Mouse (Mus musculus) intestine, embryonic 14.5 days (tissue): ENCODE data around the gene Misp. TPM values are rescaled to one million over a fixed set of nuclear protein-coding genes. Genes with fewer than 3 reads are reported as not detected.
A peak's percentile ranks its signal among the peaks of the same experiment; 100 is the strongest.

Experiments used
- ATAC-seq: fragments of 200-750 bp; cut with Nextera tagmentation; replicated peaks from 2 replicates; pipeline ENCODE4 v1.8.0; 2017; ENCODE audit warnings: low read depth, moderate number of reproducible peaks, moderate TSS enrichment, moderate library complexity; ENCODE audit not compliant: low FRiP score, low TSS enrichment
- DNase-seq: peaks from one replicate; pipeline ENCODE4 v3.0.0-alpha.2; 2018; ENCODE audit warnings: low spot score
- H3K27ac ChIP-seq: fragments of 300-500 bp; sonication (generic); 2 replicates; pipeline ENCODE4 v1.5.1; 2014; ENCODE audit warnings: low read depth, mild to moderate bottlenecking, control low read depth
- H3K27me3 ChIP-seq: fragments of 300-500 bp; sonication (generic); replicated peaks from 2 replicates; pipeline ENCODE4 v1.6.1; 2014; ENCODE audit warnings: low read length, control low read depth; ENCODE audit not compliant: control insufficient read depth, insufficient read depth
- H3K36me3 ChIP-seq: fragments of 300-500 bp; sonication (generic); 2 replicates; pipeline ENCODE4 v1.6.1; 2014; ENCODE audit warnings: low read length, control low read depth; ENCODE audit not compliant: control insufficient read depth, insufficient read depth
- H3K4me1 ChIP-seq: fragments of 300-500 bp; sonication (generic); replicated peaks from 2 replicates; pipeline ENCODE4 v1.6.1; 2014; ENCODE audit warnings: low read length, control low read depth, mixed read lengths; ENCODE audit not compliant: control insufficient read depth, insufficient read depth
- H3K4me2 ChIP-seq: fragments of 300-500 bp; sonication (generic); 2 replicates; pipeline ENCODE4 v1.6.1; 2014; ENCODE audit warnings: low read length
- H3K4me3 ChIP-seq: fragments of 300-500 bp; sonication (generic); 2 replicates; pipeline ENCODE4 v1.5.1; 2014; ENCODE audit warnings: low read depth, low read length, control low read depth, mixed read lengths
- H3K9ac ChIP-seq: fragments of 300-500 bp; sonication (generic); 2 replicates; pipeline ENCODE4 v1.6.1; 2014; ENCODE audit warnings: mild to moderate bottlenecking, low read length
- H3K9me3 ChIP-seq: fragments of 300-500 bp; sonication (generic); 2 replicates; pipeline ENCODE4 v1.6.1; 2016; ENCODE audit warnings: low read length, control low read depth; ENCODE audit not compliant: control insufficient read depth
- WGBS: fragments of 180-500 bp; shearing (Covaris S2); extraction: QIAGEN DNeasy Blood & Tissue Kit; methylation state at CpG from one replicate; pipeline ENCODE4 v1.1.7; 2014; 5-methylcytosine and 5-hydroxymethylcytosine counted together
- polyA plus RNA-seq: library from polyadenylated mRNA; unstranded; fragments of >200 nt; fragmentation: Nextera tagmentation; extraction: Ambion mirVana; gene quantifications from 2 replicates; pipeline ENCODE4 v1.2.1, GENCODE M21; 2014

Misp gene
- polyA plus RNA-seq, 1 experiment from 2014 or later: 87.9 TPM

DNA sequence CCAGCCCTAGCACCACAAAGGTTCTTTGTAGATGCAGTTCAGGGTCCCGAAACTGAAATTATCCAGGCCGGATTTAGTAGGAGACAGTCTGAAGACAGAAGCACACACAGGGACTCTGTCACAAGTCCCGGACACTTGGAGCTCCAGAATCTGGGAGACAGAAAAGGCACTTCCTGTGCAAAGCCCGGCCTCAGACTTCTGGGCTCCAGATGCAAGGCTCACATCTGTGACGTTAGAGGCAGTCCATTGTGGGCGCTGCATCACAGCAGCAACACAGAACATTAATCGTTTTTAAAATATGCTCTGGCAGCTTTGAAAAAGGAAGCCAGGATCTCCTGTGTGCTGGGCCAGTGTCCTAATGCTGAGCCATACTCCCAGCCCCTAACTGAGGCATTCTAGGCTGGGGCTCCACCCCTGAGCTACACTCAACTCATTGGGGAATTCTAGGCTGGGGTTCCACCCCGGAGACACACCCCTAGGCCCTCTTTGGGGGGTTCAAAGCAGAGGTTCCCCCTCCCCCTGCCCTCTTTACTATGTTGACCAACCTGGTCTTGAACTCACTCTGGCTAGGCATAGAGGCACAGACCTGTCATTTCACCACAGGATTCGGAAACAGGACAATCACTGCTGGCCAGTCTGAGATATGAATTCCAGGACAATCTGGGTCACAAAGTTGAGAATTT is 31.5 kb downstream of the Misp start:
- Histone ChIP-seq H3K9ac (peak overlapping the region; percentile 86), H3K4me3 (peak overlapping the region; percentile 98), H3K36me3 (peaks cover 8% of the 10 kb centered on the region), H3K27me3 (no peaks in the 10 kb centered on the region), H3K9me3 (no peaks in the 10 kb centered on the region), H3K4me1 (peaks cover 30% of the 10 kb centered on the region), H3K27ac (peak overlapping the region; percentile 100), H3K4me2 (peak overlapping the region; percentile 98)
- ATAC-seq: no peak
- DNase-seq: no peak
- 38% methylated on average over 9 of the region's 9 CpGs for WGBS

DNA sequence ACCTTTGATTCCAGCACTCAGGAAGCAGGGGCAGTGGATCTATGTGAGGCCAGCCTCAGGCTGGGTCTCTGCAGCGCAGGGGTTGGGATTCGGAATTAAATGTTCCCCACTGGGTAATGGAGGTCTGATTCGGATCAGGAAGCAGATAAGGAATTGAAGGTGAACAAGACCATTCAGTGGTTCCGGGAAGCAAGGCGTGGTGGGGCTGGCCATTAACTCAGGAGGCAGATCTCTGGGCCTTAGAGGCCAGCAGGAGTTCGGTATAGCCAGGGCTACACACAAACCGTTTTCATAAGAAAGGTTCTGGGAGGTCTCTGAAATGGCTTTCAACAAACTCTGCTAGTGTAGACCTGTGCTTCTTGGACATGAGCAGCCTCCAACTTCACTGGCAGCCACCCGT is 32.0 kb downstream of the Misp start:
- WGBS: 26% methylated on average over 8 of the region's 8 CpGs
- ATAC-seq: no peak

DNA sequence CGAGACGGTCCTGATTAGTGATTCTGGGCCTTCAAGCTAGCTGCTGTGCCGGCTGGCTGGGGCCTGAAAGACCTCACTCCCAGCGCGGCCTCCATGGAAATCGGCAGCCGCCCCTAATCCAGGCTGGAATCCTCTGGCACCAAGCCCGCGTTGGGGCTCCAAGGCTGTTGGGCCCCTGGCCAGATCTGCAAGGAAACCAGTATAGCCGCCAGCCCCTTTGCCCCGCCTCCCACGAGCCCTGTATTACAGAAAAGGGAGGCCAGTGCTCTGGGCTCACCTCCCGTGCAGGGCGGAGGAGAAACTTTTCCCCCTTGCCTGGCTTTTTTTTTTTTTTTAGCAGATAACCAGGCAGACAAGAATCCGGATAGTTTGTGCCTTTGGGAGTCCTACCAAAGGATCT is 32.6 kb downstream of the Misp start:
- ATAC-seq (peak; percentile 20; the same call in 1 of the 2 replicates), DNase-seq (peak; percentile 97)
- Histone ChIP-seq H3K9me3 (no peaks in the 10 kb centered on the region), H3K4me2 (peak overlapping the region; percentile 98), H3K4me3 (peak overlapping the region; percentile 98), H3K27ac (peak overlapping the region; percentile 100), H3K27me3 (no peaks in the 10 kb centered on the region), H3K4me1 (peaks cover 41% of the 10 kb centered on the region), H3K36me3 (peaks cover 16% of the 10 kb centered on the region), H3K9ac (peak overlapping the region; percentile 86)
- WGBS: 0% methylated on average over 15 of the region's 15 CpGs

More for the DNA sequence above, 32.0 kb downstream of the Misp start:
- H3K36me3 ChIP-seq: peaks cover 12% of the 10 kb centered on the region
- peak overlapping the region; percentile 98 for H3K4me3 ChIP-seq
- no peaks in the 10 kb centered on the region for H3K27me3 ChIP-seq
- peak overlapping the region; percentile 100 for H3K27ac ChIP-seq
- no peaks in the 10 kb centered on the region for H3K9me3 ChIP-seq
- DNase-seq: no peak
- H3K4me2 ChIP-seq: peak overlapping the region; percentile 98
- H3K9ac ChIP-seq: peak overlapping the region; percentile 86
- peaks cover 36% of the 10 kb centered on the region for H3K4me1 ChIP-seq

DNA sequence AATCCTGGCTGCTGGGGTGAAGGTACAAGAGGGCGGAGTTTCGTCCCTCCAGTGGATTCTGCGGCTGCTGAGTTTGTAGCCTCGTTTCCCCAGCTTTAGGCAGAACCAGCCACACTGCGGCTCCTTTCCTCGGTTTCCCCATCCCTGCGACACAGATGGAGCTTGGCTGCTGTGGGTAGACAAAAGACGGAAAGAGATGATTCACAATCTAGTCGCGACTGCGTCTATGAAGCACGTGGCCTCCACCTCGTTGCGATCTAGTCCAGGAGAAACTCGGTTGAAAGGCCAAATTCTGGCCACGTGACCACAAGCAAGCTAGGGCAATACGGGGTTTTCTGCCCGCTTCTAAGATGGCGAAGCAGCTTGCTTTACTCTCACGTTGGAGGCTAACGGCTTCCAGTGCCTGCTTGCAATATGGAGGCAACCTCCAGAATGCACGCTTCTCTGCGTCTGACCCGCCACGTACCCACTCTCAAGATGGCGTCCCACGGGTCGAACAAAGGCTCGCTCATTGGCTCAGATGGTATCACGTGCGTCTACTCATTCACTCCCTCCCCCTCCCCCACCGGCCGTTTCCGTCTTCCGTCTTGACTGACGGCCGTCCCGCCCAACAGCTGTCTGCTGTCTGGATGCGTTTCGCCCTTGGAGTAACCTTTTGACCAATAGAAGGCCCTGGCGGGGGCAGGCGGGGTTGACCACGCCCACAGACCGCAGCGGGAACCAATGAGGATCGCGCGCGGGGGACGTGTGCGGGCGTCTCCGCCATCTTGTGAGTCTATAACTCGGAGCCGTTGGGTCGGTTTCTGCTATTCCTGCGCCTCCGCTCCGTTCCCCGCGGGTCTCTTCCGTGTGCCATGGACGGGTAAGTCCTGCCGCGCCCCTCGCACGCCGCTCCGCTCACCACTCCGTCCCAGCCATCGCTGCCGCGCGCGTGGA is 33.3 kb downstream of the Misp start, which contains the start of gene Ptbp1:
Gene Ptbp1 (plus strand): TSS at position 568 of the 936 bp plus-strand sequence.
- H3K4me1 ChIP-seq: peaks cover 46% of the 10 kb centered on the region
- ATAC-seq (peak; percentile 87), DNase-seq (peak; percentile 98)
- no peaks in the 10 kb centered on the region for H3K9me3 ChIP-seq
- peaks cover 22% of the 10 kb centered on the region for H3K36me3 ChIP-seq
- H3K27me3 ChIP-seq: no peaks in the 10 kb centered on the region
- under 1% methylated on average over 62 of the region's 75 CpGs for WGBS
- peak within 1 kb of the TSS; percentile 100 for H3K27ac ChIP-seq
- H3K9ac ChIP-seq: peak within 1 kb of the TSS; percentile 100
- H3K4me2 ChIP-seq: peak within 1 kb of the TSS; percentile 98
- H3K4me3 ChIP-seq: peak within 1 kb of the TSS; percentile 98

DNA sequence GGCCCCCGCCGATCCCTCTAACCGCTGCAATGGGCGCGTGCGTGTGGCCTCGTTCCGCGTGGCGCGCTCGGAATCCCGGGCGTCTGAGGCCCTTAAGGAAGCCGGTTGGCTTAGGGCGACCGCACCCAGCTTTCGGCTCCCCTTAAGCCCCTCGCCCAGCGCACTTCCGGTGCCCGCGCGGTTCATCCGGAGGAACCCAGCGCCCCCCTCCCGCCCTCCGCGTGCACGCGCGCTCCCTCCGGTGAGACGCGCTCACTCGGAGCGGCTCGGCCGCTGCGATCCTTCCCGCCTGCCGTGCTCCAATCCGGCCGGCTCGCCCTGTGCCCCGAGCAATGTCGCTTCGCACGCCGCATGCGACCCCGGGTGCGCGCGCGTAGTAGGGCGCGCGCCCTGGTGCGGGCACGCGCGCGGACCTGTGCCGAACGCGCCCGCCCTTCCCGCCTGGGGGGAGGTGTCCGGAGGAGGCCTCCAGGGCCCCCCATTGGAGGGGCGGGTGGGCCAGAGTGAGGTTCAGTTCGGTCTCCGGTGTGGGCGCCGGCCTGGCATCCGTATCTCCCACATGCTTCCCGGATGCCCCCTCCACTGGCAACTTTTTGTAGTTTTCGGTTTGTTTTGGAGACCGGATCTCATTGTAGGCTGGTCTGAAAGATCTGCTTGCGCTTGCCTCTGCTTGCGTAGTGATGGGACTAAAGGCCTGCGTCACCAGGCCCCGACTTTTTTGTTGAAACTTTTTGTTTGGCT is 34.2 kb downstream of the Misp start:
- Histone ChIP-seq H3K4me3 (peak overlapping the region; percentile 98), H3K9ac (peak overlapping the region; percentile 100)
- under 1% methylated on average over 82 of the region's 83 CpGs for WGBS

DNA sequence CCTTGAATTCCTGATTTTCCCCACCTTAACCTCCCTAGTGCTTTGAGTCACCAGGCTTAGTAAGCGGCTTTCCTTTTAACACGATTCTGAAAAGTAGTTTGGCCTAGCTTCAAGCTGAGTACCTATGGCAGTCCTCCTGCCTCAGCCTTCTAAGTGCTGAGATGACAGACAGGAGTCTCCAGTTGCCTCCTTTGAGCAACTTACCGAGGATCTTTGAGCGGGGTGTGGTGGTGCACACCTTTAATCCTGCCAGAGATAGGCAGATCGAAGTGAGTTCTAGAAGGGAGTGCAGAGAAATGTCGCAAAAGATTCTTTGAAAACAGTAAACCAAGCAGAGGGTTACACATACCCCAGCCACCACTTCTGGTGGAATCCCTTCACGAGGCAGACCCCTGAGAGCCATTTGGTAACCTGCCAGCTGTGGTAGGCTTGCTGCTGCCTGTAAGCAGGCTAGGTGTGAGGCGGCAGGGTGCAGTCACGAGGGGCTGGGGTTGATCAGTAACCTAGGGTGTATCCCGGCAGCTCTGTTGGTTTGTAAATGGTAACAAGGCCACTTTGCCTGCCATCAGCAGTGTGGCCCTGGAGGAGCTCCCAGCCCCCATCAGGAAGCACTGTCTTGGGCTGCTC is 34.9 kb downstream of the Misp start:
- Histone ChIP-seq H3K9me3 (no peaks in the 10 kb centered on the region), H3K27ac (peak overlapping the region; percentile 100), H3K4me2 (peak overlapping the region; percentile 96), H3K4me1 (peaks cover 46% of the 10 kb centered on the region), H3K36me3 (peaks cover 37% of the 10 kb centered on the region), H3K27me3 (no peaks in the 10 kb centered on the region), H3K9ac (peak overlapping the region; percentile 100), H3K4me3 (peak overlapping the region; percentile 98)
- ATAC-seq (no peak), DNase-seq (peak; percentile 79)
- WGBS: 2% methylated on average over 10 of the region's 10 CpGs

More for the DNA sequence above, 34.2 kb downstream of the Misp start:
- ATAC-seq: peak; percentile 34
- H3K27me3 ChIP-seq: no peaks in the 10 kb centered on the region
- no peaks in the 10 kb centered on the region for H3K9me3 ChIP-seq
- H3K27ac ChIP-seq: peak overlapping the region; percentile 100
- H3K4me2 ChIP-seq: peak overlapping the region; percentile 96
- H3K4me1 ChIP-seq: peaks cover 46% of the 10 kb centered on the region
- H3K36me3 ChIP-seq: peaks cover 30% of the 10 kb centered on the region
- peak; percentile 84 for DNase-seq

DNA sequence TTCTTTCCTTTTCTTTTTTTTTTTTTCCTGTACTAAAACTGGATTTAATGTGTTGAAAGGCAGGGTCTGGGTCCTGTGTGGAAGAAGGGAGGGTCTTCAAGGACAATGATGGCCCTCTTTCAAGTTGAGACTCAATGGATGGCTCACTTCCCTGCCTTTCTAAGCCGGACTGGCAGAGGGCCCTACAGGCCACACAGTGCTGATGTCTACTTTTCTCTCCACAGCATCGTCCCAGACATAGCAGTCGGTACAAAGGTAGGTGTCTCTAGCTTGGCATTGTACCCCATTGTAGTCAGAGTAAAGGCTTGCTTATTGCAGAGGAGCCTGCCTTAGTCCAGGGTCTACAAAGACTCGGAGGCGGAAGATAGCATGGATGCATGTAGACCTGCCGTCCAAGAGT is 35.5 kb downstream of the Misp start:
- H3K4me2 ChIP-seq: peak overlapping the region; percentile 96
- ATAC-seq (no peak), DNase-seq (no peak)
- H3K36me3 ChIP-seq: peaks cover 43% of the 10 kb centered on the region
- H3K27me3 ChIP-seq: no peaks in the 10 kb centered on the region
- 39% methylated on average over 6 of the region's 6 CpGs for WGBS
- H3K4me1 ChIP-seq: peaks cover 45% of the 10 kb centered on the region
- peak overlapping the region; percentile 29; the same call in 1 of the 2 replicates for H3K27ac ChIP-seq
- peak overlapping the region; percentile 98 for H3K4me3 ChIP-seq
- peak overlapping the region; percentile 100 for H3K9ac ChIP-seq
- H3K9me3 ChIP-seq: no peaks in the 10 kb centered on the region
